Mouse (Mus musculus) hindbrain, embryonic 15.5 days (tissue): Measurements from ENCODE around the gene Pramef20. TPM values are rescaled to one million over a fixed set of nuclear protein-coding genes. Genes with fewer than 3 reads are reported as not detected.

Experiments
- polyA plus RNA-seq: library from polyadenylated mRNA; unstranded; fragments of >200 nt; fragmentation: Nextera tagmentation; extraction: Ambion mirVana; gene quantifications from 2 replicates; pipeline ENCODE4 v1.2.1, GENCODE M21; 2015

The Pramef20 gene
- polyA plus RNA-seq, 1 experiment from 2014 or later, result not detected

Other genes starting within 250 kb of the Pramef20 start
- gene Oog3, start 215.3 kb downstream of the Pramef20 start, polyA plus RNA-seq, result not detected in 2 replicates
- not detected in 2 replicates for gene Oog2, start 187.2 kb downstream of the Pramef20 start, polyA plus RNA-seq
- gene C87977, start 164.6 kb downstream of the Pramef20 start, polyA plus RNA-seq, result not detected in 2 replicates
- gene Pramel5, start 97.4 kb downstream of the Pramef20 start, polyA plus RNA-seq, result not detected in 2 replicates
- gene Gm13128, start 47.7 kb downstream of the Pramef20 start, polyA plus RNA-seq, result not detected in 2 replicates
- gene Gm13119, start 20.0 kb downstream of the Pramef20 start, polyA plus RNA-seq, result not detected in 2 replicates
- not detected in 2 replicates for gene Pramef12, start 30.5 kb upstream of the Pramef20 start, polyA plus RNA-seq
- gene 1700012P22Rik, start 60.8 kb upstream of the Pramef20 start, polyA plus RNA-seq, result 0.28 TPM in 1 of 2 replicates, not detected in the other
- gene Gm9944, start 75.4 kb upstream of the Pramef20 start, polyA plus RNA-seq, result not detected in 2 replicates
- gene Aadacl3, start 85.8 kb upstream of the Pramef20 start, polyA plus RNA-seq, result not detected in 2 replicates
- gene 9430007A20Rik, start 141.9 kb upstream of the Pramef20 start, polyA plus RNA-seq, result not detected in 2 replicates
- not detected in 2 replicates for gene Gm13124, start 187.2 kb upstream of the Pramef20 start, polyA plus RNA-seq
- not detected in 2 replicates for gene Aadacl4, start 235.8 kb upstream of the Pramef20 start, polyA plus RNA-seq